Mouse (Mus musculus): ENCODE results near the gene Dbp. TPM values are rescaled to one million over a fixed set of nuclear protein-coding genes. Genes with fewer than 3 reads are reported as not detected.

Gene Dbp
- polyA plus RNA-seq, 1 experiment from 2014 or later = 4.7 TPM

Other genes with a start within 250 kb of the Dbp start
- 4,509 and 4,690 TPM in 2 replicates for gene Ftl1, start 245.2 kb upstream of the Dbp start, polyA plus RNA-seq (2015; fragmentation: Nextera tagmentation; extraction: Ambion mirVana)
- gene Bax, start 238.2 kb upstream of the Dbp start, polyA plus RNA-seq (2015; fragmentation: Nextera tagmentation; extraction: Ambion mirVana) = 184 and 195 TPM in 2 replicates
- gene Tulp2, start 223.2 kb upstream of the Dbp start, polyA plus RNA-seq (2015; fragmentation: Nextera tagmentation; extraction: Ambion mirVana) = 1.0 and 1.1 TPM in 2 replicates
- gene Gm45808, start 218.3 kb upstream of the Dbp start, polyA plus RNA-seq (2015; fragmentation: Nextera tagmentation; extraction: Ambion mirVana) = not detected in 2 replicates
- gene Dhdh, start 216.3 kb upstream of the Dbp start, polyA plus RNA-seq (2015; fragmentation: Nextera tagmentation; extraction: Ambion mirVana) = 3.3 and 3.5 TPM in 2 replicates
- 221 and 252 TPM in 2 replicates for gene Nucb1, start 194.7 kb upstream of the Dbp start, polyA plus RNA-seq (2015; fragmentation: Nextera tagmentation; extraction: Ambion mirVana)
- gene Ppp1r15a, start 178.8 kb upstream of the Dbp start, polyA plus RNA-seq (2015; fragmentation: Nextera tagmentation; extraction: Ambion mirVana) = 18.6 and 24.7 TPM in 2 replicates
- 4.5 and 5.1 TPM in 2 replicates for gene Plekha4, start 178.8 kb upstream of the Dbp start, polyA plus RNA-seq (2015; fragmentation: Nextera tagmentation; extraction: Ambion mirVana)
- gene Hsd17b14, start 150.2 kb upstream of the Dbp start, polyA plus RNA-seq (2015; fragmentation: Nextera tagmentation; extraction: Ambion mirVana) = 11.8 and 14.8 TPM in 2 replicates
- gene Bcat2, start 134.9 kb upstream of the Dbp start, polyA plus RNA-seq (2015; fragmentation: Nextera tagmentation; extraction: Ambion mirVana) = 75.4 and 78.5 TPM in 2 replicates
- 0.32 TPM in 1 of 2 replicates, not detected in the other for gene Fgf21, start 89.6 kb upstream of the Dbp start, polyA plus RNA-seq (2015; fragmentation: Nextera tagmentation; extraction: Ambion mirVana)
- 0.06 and 0.21 TPM in 2 replicates for gene Fut1, start 87.8 kb upstream of the Dbp start, polyA plus RNA-seq (2015; fragmentation: Nextera tagmentation; extraction: Ambion mirVana)
- gene Izumo1, start 83.3 kb upstream of the Dbp start, polyA plus RNA-seq (2015; fragmentation: Nextera tagmentation; extraction: Ambion mirVana) = 0.14 and 0.17 TPM in 2 replicates
- gene Rasip1, start 77.6 kb upstream of the Dbp start, polyA plus RNA-seq (2015; fragmentation: Nextera tagmentation; extraction: Ambion mirVana) = 16.1 and 18.0 TPM in 2 replicates
- gene Mamstr, start 65.1 kb upstream of the Dbp start, polyA plus RNA-seq (2015; fragmentation: Nextera tagmentation; extraction: Ambion mirVana) = 7.5 and 9.0 TPM in 2 replicates
- gene Fut2, start 38.7 kb upstream of the Dbp start, polyA plus RNA-seq (2015; fragmentation: Nextera tagmentation; extraction: Ambion mirVana) = 0.42 and 3.7 TPM in 2 replicates
- 0.21 and 0.24 TPM in 2 replicates for gene Ntn5, start 21.1 kb upstream of the Dbp start, polyA plus RNA-seq (2015; fragmentation: Nextera tagmentation; extraction: Ambion mirVana)
- 0.19 and 0.29 TPM in 2 replicates for gene Sec1, start 10.7 kb upstream of the Dbp start, polyA plus RNA-seq (2015; fragmentation: Nextera tagmentation; extraction: Ambion mirVana)
- 8.6 and 8.8 TPM in 2 replicates for gene Car11, start 5.2 kb upstream of the Dbp start, polyA plus RNA-seq (2015; fragmentation: Nextera tagmentation; extraction: Ambion mirVana)
- 1,132 and 1,166 TPM in 2 replicates for gene Rpl18, start 10.4 kb downstream of the Dbp start, polyA plus RNA-seq (2015; fragmentation: Nextera tagmentation; extraction: Ambion mirVana)
- 28.1 and 33.7 TPM in 2 replicates for gene Sphk2, start 12.9 kb downstream of the Dbp start, polyA plus RNA-seq (2015; fragmentation: Nextera tagmentation; extraction: Ambion mirVana)
- gene Fam83e, start 16.1 kb downstream of the Dbp start, polyA plus RNA-seq (2015; fragmentation: Nextera tagmentation; extraction: Ambion mirVana) = 1.4 and 2.5 TPM in 2 replicates
- not detected in 2 replicates for gene Spaca4, start 20.7 kb downstream of the Dbp start, polyA plus RNA-seq (2015; fragmentation: Nextera tagmentation; extraction: Ambion mirVana)
- gene Lmtk3, start 78.7 kb downstream of the Dbp start, polyA plus RNA-seq (2015; fragmentation: Nextera tagmentation; extraction: Ambion mirVana) = 2.5 and 3.1 TPM in 2 replicates
- 2.8 and 3.2 TPM in 2 replicates for gene Sult2b1, start 79.6 kb downstream of the Dbp start, polyA plus RNA-seq (2015; fragmentation: Nextera tagmentation; extraction: Ambion mirVana)
- 130 and 132 TPM in 2 replicates for gene Cyth2, start 109.5 kb downstream of the Dbp start, polyA plus RNA-seq (2015; fragmentation: Nextera tagmentation; extraction: Ambion mirVana)
- 1.4 and 1.6 TPM in 2 replicates for gene Kcnj14, start 119.7 kb downstream of the Dbp start, polyA plus RNA-seq (2015; fragmentation: Nextera tagmentation; extraction: Ambion mirVana)
- gene Grwd1, start 125.9 kb downstream of the Dbp start, polyA plus RNA-seq (2015; fragmentation: Nextera tagmentation; extraction: Ambion mirVana) = 82.5 and 86.3 TPM in 2 replicates
- gene Kdelr1, start 167.7 kb downstream of the Dbp start, polyA plus RNA-seq (2015; fragmentation: Nextera tagmentation; extraction: Ambion mirVana) = 83.8 and 89.1 TPM in 2 replicates
- gene Grin2d, start 173.3 kb downstream of the Dbp start, polyA plus RNA-seq (2015; fragmentation: Nextera tagmentation; extraction: Ambion mirVana) = 0.42 and 0.47 TPM in 2 replicates
- gene Syngr4, start 191.6 kb downstream of the Dbp start, polyA plus RNA-seq (2015; fragmentation: Nextera tagmentation; extraction: Ambion mirVana) = 0.93 and 1.1 TPM in 2 replicates
- 6.2 and 6.5 TPM in 2 replicates for gene Tmem143, start 191.9 kb downstream of the Dbp start, polyA plus RNA-seq (2015; fragmentation: Nextera tagmentation; extraction: Ambion mirVana)
- gene Emp3, start 216.3 kb downstream of the Dbp start, polyA plus RNA-seq (2015; fragmentation: Nextera tagmentation; extraction: Ambion mirVana) = 164 and 194 TPM in 2 replicates
- 10.8 and 12.2 TPM in 2 replicates for gene Ccdc114, start 219.0 kb downstream of the Dbp start, polyA plus RNA-seq (2015; fragmentation: Nextera tagmentation; extraction: Ambion mirVana)